Mouse (Mus musculus) forebrain, postnatal 0 days (tissue): ENCODE measurements around the gene Cys1. TPM values are rescaled to one million over a fixed set of nuclear protein-coding genes. Genes with fewer than 3 reads are reported as not detected.
A peak's percentile ranks its signal among the peaks of the same experiment; 100 is the strongest.

Source experiments
- ATAC-seq: fragments of 200-750 bp; cut with Nextera tagmentation; 2 replicates; pipeline ENCODE4 v1.8.0; 2017; ENCODE audit warnings: mild to moderate bottlenecking, moderate library complexity
- DNase-seq: peaks from one replicate; pipeline ENCODE4 v3.0.0-alpha.2; 2015
- H3K27ac ChIP-seq: fragments of 300-500 bp; sonication (generic); 2 replicates; pipeline ENCODE4 v1.5.1; 2014; ENCODE audit warnings: low read depth, mild to moderate bottlenecking, antibody characterized with exemption, low read length, moderate library complexity, mixed read lengths
- H3K27me3 ChIP-seq: fragments of 300-500 bp; sonication (generic); 2 replicates; pipeline ENCODE4 v1.6.1; 2014; ENCODE audit warnings: mild to moderate bottlenecking, low read length, mixed read lengths; ENCODE audit not compliant: insufficient read depth
- H3K36me3 ChIP-seq: fragments of 300-500 bp; sonication (generic); 2 replicates; pipeline ENCODE4 v1.6.1; 2014; ENCODE audit warnings: mild to moderate bottlenecking, moderate library complexity; ENCODE audit not compliant: insufficient read depth
- H3K4me1 ChIP-seq: fragments of 300-500 bp; sonication (generic); 2 replicates; pipeline ENCODE4 v1.6.1; 2014; ENCODE audit warnings: antibody characterized with exemption; ENCODE audit not compliant: insufficient read depth
- H3K4me2 ChIP-seq: fragments of 300-500 bp; sonication (generic); 2 replicates; pipeline ENCODE4 v1.6.1; 2014; ENCODE audit warnings: low read depth, mild to moderate bottlenecking, moderate library complexity
- H3K4me3 ChIP-seq: fragments of 300-500 bp; sonication (generic); 2 replicates; pipeline ENCODE4 v1.5.1; 2014; ENCODE audit warnings: low read depth, low read length, mixed read lengths
- H3K9ac ChIP-seq: fragments of 300-500 bp; sonication (generic); 2 replicates; pipeline ENCODE4 v1.6.1; 2014; ENCODE audit warnings: mild to moderate bottlenecking
- H3K9me3 ChIP-seq: fragments of 300-500 bp; sonication (generic); 2 replicates; pipeline ENCODE4 v1.6.1; 2016; ENCODE audit warnings: low read length
- CTCF ChIP-seq: sonication (generic); IDR thresholded peaks from 2 replicates; pipeline ENCODE4 v1.5.1; 2016; ENCODE audit warnings: antibody characterized with exemption, control low read depth, low read depth
- WGBS: fragments of 180-500 bp; shearing (Covaris S2); extraction: QIAGEN DNeasy Blood & Tissue Kit; methylation state at CpG from one replicate; pipeline ENCODE4 v1.1.7; 2014; 5-methylcytosine and 5-hydroxymethylcytosine counted together
- polyA plus RNA-seq: library from polyadenylated mRNA; unstranded; fragments of >200 nt; fragmentation: Nextera tagmentation; extraction: Ambion mirVana; gene quantifications from 2 replicates; pipeline ENCODE4 v1.2.1, GENCODE M21; 2015
- total RNA-seq: library from RNA; depleted of rRNA; stranded (reverse); fragments of >200 nt; gene quantifications from 2 replicates; pipeline ENCODE4 v1.2.3, GENCODE M21; 2014

Gene Cys1
- total and polyA plus RNA-seq, 2 experiments from 2014 or later: 2.3 to 4.2 TPM

- no peak overlapping the region for H3K9ac ChIP-seq
- no peak overlapping the region for H3K4me2 ChIP-seq
- ATAC-seq (no peak), DNase-seq (no peak)
- no peaks in the 10 kb centered on the region for H3K36me3 ChIP-seq
- no peaks in the 10 kb centered on the region for H3K4me1 ChIP-seq
- H3K27me3 ChIP-seq: no peaks in the 10 kb centered on the region
- no peak for TF ChIP-seq CTCF
- no peak overlapping the region for H3K4me3 ChIP-seq
- no peak overlapping the region for H3K27ac ChIP-seq
- 80% methylated on average over 4 of the region's 4 CpGs for WGBS
- H3K9me3 ChIP-seq: no peaks in the 10 kb centered on the region
Measured at GRCm38 (mm10) chr12:24634212-24634611, 47.4 kb downstream of the Cys1 start.

- TF ChIP-seq CTCF: no peak
- no peak overlapping the region for H3K4me2 ChIP-seq
- WGBS: 69% methylated on average over 1 of the region's 1 CpGs
- DNase-seq (no peak), ATAC-seq (no peak)
- no peaks in the 10 kb centered on the region for H3K4me1 ChIP-seq
- no peaks in the 10 kb centered on the region for H3K36me3 ChIP-seq
- H3K9ac ChIP-seq: no peak overlapping the region
- H3K9me3 ChIP-seq: no peaks in the 10 kb centered on the region
- no peak overlapping the region for H3K4me3 ChIP-seq
- no peaks in the 10 kb centered on the region for H3K27me3 ChIP-seq
- H3K27ac ChIP-seq: no peak overlapping the region
Measured at GRCm38 (mm10) chr12:24633753-24634191, 47.8 kb downstream of the Cys1 start.

DNA sequence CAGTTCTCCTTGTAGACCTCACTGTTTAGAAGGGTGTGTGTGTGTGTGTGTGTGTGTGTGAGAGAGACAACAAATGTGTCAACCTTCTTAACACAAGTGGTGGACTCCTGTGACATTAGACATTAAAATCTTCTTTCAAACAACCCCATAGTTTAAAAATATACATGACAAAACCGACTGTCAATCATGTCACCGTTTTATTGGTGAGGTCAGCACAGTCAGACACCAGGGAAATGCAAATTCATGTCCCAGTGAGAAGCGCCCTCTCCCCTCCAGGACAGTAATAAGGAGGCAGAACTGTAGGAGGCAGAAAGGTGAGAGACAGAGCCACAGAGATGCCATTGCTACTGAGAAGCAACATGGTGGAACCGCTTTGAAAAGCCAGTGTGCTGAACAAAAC lies 49.2 kb downstream of the Cys1 start:
- H3K4me1 ChIP-seq: no peaks in the 10 kb centered on the region
- no peak for TF ChIP-seq CTCF
- WGBS: 66% methylated on average over 4 of the region's 4 CpGs
- H3K27me3 ChIP-seq: no peaks in the 10 kb centered on the region
- H3K27ac ChIP-seq: no peak overlapping the region
- H3K4me3 ChIP-seq: no peak overlapping the region
- no peaks in the 10 kb centered on the region for H3K9me3 ChIP-seq
- no peak overlapping the region for H3K4me2 ChIP-seq
- H3K36me3 ChIP-seq: no peaks in the 10 kb centered on the region
- no peak for DNase-seq
- no peak for ATAC-seq
- H3K9ac ChIP-seq: no peak overlapping the region

DNA sequence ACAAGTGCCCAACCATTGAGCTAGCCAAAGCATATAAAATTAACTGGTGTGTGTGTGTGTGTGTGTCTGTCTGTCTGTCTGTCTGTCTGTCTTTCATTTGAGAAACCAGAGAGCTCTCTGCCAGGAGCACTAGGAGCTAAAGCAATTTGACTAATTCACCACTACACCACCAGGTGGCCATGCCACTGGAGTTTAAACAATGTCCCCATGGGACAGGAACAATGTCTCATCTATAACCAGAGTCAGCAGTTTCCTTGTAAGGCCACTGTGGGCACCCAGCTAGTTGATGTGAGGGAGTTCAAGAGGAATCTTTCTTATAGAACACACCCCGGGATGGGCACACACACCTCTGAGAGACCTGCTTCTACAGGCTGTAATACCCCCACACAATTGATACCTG lies 51.4 kb downstream of the Cys1 start:
- TF ChIP-seq CTCF: peak; percentile 46
- WGBS: 68% methylated on average over 1 of the region's 1 CpGs
- no peak for ATAC-seq

GRCm38 (mm10) chr12:24627215-24627614 lies 54.4 kb downstream of the Cys1 start:
- H3K4me3 ChIP-seq: no peak overlapping the region
- TF ChIP-seq CTCF: no peak
- H3K27me3 ChIP-seq: no peaks in the 10 kb centered on the region
- H3K27ac ChIP-seq: no peak overlapping the region
- no peaks in the 10 kb centered on the region for H3K36me3 ChIP-seq
- no peaks in the 10 kb centered on the region for H3K4me1 ChIP-seq
- WGBS: 69% methylated on average over 3 of the region's 3 CpGs
- H3K9ac ChIP-seq: no peak overlapping the region
- no peak for ATAC-seq
- H3K9me3 ChIP-seq: no peaks in the 10 kb centered on the region
- no peak overlapping the region for H3K4me2 ChIP-seq
- no peak for DNase-seq

More for the DNA sequence above, 51.4 kb downstream of the Cys1 start:
- no peak overlapping the region for H3K4me3 ChIP-seq
- no peak for DNase-seq
- no peak overlapping the region for H3K27ac ChIP-seq
- H3K9me3 ChIP-seq: no peaks in the 10 kb centered on the region
- no peaks in the 10 kb centered on the region for H3K4me1 ChIP-seq
- H3K27me3 ChIP-seq: no peaks in the 10 kb centered on the region
- no peaks in the 10 kb centered on the region for H3K36me3 ChIP-seq
- H3K9ac ChIP-seq: no peak overlapping the region
- H3K4me2 ChIP-seq: no peak overlapping the region

- H3K27ac ChIP-seq: no peak overlapping the region
- TF ChIP-seq CTCF: no peak
- DNase-seq (no peak), ATAC-seq (no peak)
- H3K9me3 ChIP-seq: no peaks in the 10 kb centered on the region
- WGBS: 90% methylated on average over 5 of the region's 5 CpGs
- H3K9ac ChIP-seq: no peak overlapping the region
- no peaks in the 10 kb centered on the region for H3K4me1 ChIP-seq
- no peaks in the 10 kb centered on the region for H3K27me3 ChIP-seq
- no peak overlapping the region for H3K4me2 ChIP-seq
- H3K36me3 ChIP-seq: no peaks in the 10 kb centered on the region
- no peak overlapping the region for H3K4me3 ChIP-seq
Measured at GRCm38 (mm10) chr12:24626401-24626800, 55.2 kb downstream of the Cys1 start.

GRCm38 (mm10) chr12:24623486-24624251 lies 57.9 kb downstream of the Cys1 start:
- no peaks in the 10 kb centered on the region for H3K27me3 ChIP-seq
- H3K4me3 ChIP-seq: no peak overlapping the region
- TF ChIP-seq CTCF: no peak
- DNase-seq (no peak), ATAC-seq (peak; percentile 53)
- H3K9me3 ChIP-seq: no peaks in the 10 kb centered on the region
- H3K4me2 ChIP-seq: no peak overlapping the region
- WGBS: 74% methylated on average over 12 of the region's 12 CpGs
- H3K36me3 ChIP-seq: no peaks in the 10 kb centered on the region
- no peak overlapping the region for H3K27ac ChIP-seq
- no peak overlapping the region for H3K9ac ChIP-seq
- H3K4me1 ChIP-seq: no peaks in the 10 kb centered on the region
